Mouse (Mus musculus) erythroblast, embryonic 14.5 days (primary cell): Measurements from ENCODE around the gene Bloc1s1. TPM values are rescaled to one million over a fixed set of nuclear protein-coding genes. Genes with fewer than 3 reads are reported as not detected.

Experiments
- H3K27me3 ChIP-seq: 2 replicates; pipeline ENCODE4 v1.6.1; 2012; ENCODE audit warnings: inconsistent platforms; ENCODE audit not compliant: control insufficient read depth
- H3K36me3 ChIP-seq: 2 replicates; pipeline ENCODE4 v1.6.1; 2012; ENCODE audit warnings: mild to moderate bottlenecking, inconsistent platforms; ENCODE audit not compliant: control insufficient read depth
- H3K4me1 ChIP-seq: 2 replicates; pipeline ENCODE4 v1.6.1; 2012; ENCODE audit warnings: inconsistent platforms; ENCODE audit not compliant: control insufficient read depth
- H3K4me3 ChIP-seq: replicated peaks from 2 replicates; pipeline ENCODE3; 2012; ENCODE audit warnings: moderate library complexity, mild to moderate bottlenecking, inconsistent platforms
- H3K9me3 ChIP-seq: 2 replicates; pipeline ENCODE4 v1.6.1; 2012; ENCODE audit warnings: low read length, inconsistent platforms, mixed read lengths; ENCODE audit not compliant: control insufficient read depth
- GATA1 ChIP-seq: IDR thresholded peaks from 2 replicates; pipeline ENCODE4 v1.6.1; 2012; ENCODE audit warnings: low read length, inconsistent platforms, mixed read lengths
- TAL1 ChIP-seq: IDR thresholded peaks from 3 replicates; pipeline ENCODE4 v1.6.1; 2012; ENCODE audit warnings: low read length, inconsistent platforms, mixed read lengths
- polyA plus RNA-seq: library from polyadenylated mRNA; stranded (reverse); fragments of >175 nt; gene quantifications from 2 replicates; pipeline ENCODE4 v1.2.3, GENCODE M21; 2012

The Bloc1s1 gene
- polyA plus RNA-seq, 1 experiment = 25.2 TPM

DNA sequence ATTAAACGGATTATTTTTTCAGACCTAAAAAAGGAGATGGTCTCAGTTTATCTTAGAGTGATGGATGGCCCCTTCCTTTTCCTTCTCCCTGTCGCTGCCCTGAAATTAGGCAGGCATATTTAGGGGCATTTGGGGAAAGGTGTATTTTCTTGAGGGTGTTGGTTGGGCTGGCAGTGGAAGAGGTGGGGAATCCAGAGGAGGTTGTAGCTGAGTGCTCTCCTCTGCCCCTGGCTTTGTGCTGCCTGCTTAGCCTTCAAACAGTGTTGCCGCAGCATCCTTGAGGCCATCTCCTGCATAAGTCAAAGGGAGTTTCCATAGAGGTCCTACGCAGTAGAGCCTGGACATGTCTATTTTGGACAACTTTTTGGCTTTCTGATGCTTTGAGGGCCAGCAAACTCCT, 11.0 kb downstream of the Bloc1s1 start:
- TF ChIP-seq GATA1 (no peak), TAL1 (no peak)
- Histone ChIP-seq H3K27me3 (peaks cover 48% of the 10 kb centered on the region), H3K4me1 (peaks cover 6% of the 10 kb centered on the region), H3K9me3 (no peaks in the 10 kb centered on the region; the same call in 1 of the 2 replicates), H3K36me3 (peaks cover 5% of the 10 kb centered on the region), H3K4me3 (no peak overlapping the region)

DNA sequence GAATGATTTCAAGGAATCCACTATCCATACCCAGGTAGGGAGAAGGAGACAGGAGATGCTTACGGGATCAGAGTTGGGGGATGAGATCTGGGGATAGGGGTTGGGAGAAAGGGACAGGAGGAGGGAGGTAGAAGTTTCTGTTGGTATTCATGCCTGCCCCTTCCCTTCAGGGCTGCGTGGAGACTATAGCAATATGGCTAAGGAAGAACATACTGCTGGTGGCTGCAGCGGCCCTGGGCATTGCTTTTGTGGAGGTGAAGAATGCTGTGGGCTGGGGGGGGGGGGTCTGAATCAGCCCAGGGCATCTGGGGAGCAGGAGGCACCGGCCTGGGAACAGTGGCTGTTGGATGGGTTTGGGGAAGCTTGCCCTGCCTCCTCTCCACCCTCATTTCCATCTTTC, 11.6 kb downstream of the Bloc1s1 start:
- no peak for TF ChIP-seq TAL1
- no peak for TF ChIP-seq GATA1
- Histone ChIP-seq H3K27me3 (peaks cover 54% of the 10 kb centered on the region), H3K4me1 (peaks cover 6% of the 10 kb centered on the region), H3K4me3 (no peak overlapping the region), H3K36me3 (no peaks in the 10 kb centered on the region; the same call in 1 of the 2 replicates), H3K9me3 (no peaks in the 10 kb centered on the region; the same call in 1 of the 2 replicates)

- Histone ChIP-seq H3K4me3 (no peak overlapping the region), H3K9me3 (no peaks in the 10 kb centered on the region; the same call in 1 of the 2 replicates), H3K36me3 (no peaks in the 10 kb centered on the region; the same call in 1 of the 2 replicates), H3K4me1 (peaks cover 6% of the 10 kb centered on the region), H3K27me3 (peaks cover 57% of the 10 kb centered on the region)
- no peak for TF ChIP-seq TAL1
- TF ChIP-seq GATA1 = no peak
Observed at GRCm38 (mm10) chr10:128911430-128911829, 12.4 kb downstream of the Bloc1s1 start.

GRCm38 (mm10) chr10:128910066-128910841, 13.6 kb downstream of the Bloc1s1 start:
- Histone ChIP-seq H3K36me3 (no peaks in the 10 kb centered on the region; the same call in 1 of the 2 replicates), H3K4me3 (peak overlapping the region; percentile 54), H3K9me3 (no peaks in the 10 kb centered on the region; the same call in 1 of the 2 replicates), H3K27me3 (peaks cover 58% of the 10 kb centered on the region), H3K4me1 (peaks cover 6% of the 10 kb centered on the region)
- no peak for TF ChIP-seq GATA1
- TF ChIP-seq TAL1 = no peak

- Histone ChIP-seq H3K36me3 (no peaks in the 10 kb centered on the region; the same call in 1 of the 2 replicates), H3K9me3 (no peaks in the 10 kb centered on the region; the same call in 1 of the 2 replicates), H3K27me3 (peaks cover 58% of the 10 kb centered on the region), H3K4me1 (peaks cover 6% of the 10 kb centered on the region), H3K4me3 (peak overlapping the region; percentile 54)
- TF ChIP-seq GATA1 (no peak), TAL1 (no peak)
Observed at GRCm38 (mm10) chr10:128909567-128910028, 14.2 kb downstream of the Bloc1s1 start.

DNA sequence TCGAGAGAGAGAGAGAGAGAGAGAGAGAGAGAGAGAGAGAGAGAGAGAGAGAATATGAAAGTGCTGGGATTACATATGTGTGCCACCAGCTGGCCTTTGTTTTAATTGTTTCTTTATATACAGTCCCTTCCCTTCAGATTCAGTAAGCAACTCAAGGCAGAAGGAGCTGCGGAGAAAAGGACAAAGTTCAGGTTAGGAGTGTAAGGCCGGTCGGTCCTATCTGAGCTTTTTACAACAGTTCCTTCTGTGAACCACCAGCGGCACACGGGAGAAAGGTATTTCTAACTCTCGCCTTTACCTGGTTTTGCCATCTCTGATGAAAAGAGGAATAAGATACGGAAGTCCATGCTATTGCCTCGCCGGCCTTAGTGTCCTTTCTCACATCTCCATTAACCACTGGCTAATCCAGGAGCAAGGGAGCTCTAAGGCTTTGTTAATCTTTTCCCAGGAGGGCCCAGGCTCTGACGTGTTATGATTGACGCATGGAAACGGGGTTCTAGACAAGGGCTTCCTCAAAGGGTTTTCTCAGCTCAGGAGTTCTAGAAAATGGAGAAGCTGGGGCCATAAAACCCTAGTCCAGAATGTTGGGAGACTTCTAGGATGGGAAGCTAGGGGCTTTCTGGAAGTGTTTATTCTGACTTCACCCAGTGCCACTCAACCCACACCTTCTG, 14.9 kb downstream of the Bloc1s1 start:
- no peaks in the 10 kb centered on the region; the same call in 1 of the 2 replicates for H3K36me3 ChIP-seq
- TF ChIP-seq TAL1 = no peak
- no peak for TF ChIP-seq GATA1
- H3K4me1 ChIP-seq = peaks cover 6% of the 10 kb centered on the region
- no peaks in the 10 kb centered on the region; the same call in 1 of the 2 replicates for H3K9me3 ChIP-seq
- no peak overlapping the region for H3K4me3 ChIP-seq
- peaks cover 58% of the 10 kb centered on the region for H3K27me3 ChIP-seq

GRCm38 (mm10) chr10:128904812-128905211, 19.0 kb downstream of the Bloc1s1 start:
- Histone ChIP-seq H3K4me1 (peaks cover 7% of the 10 kb centered on the region), H3K36me3 (no peaks in the 10 kb centered on the region), H3K4me3 (no peak overlapping the region), H3K27me3 (peaks cover 30% of the 10 kb centered on the region), H3K9me3 (no peaks in the 10 kb centered on the region; the same call in 1 of the 2 replicates)
- TF ChIP-seq TAL1 = no peak
- TF ChIP-seq GATA1 = no peak

GRCm38 (mm10) chr10:128902409-128902988, 21.3 kb downstream of the Bloc1s1 start:
- Histone ChIP-seq H3K27me3 (peaks cover 12% of the 10 kb centered on the region), H3K9me3 (no peaks in the 10 kb centered on the region), H3K4me3 (no peak overlapping the region), H3K4me1 (peaks cover 2% of the 10 kb centered on the region), H3K36me3 (no peaks in the 10 kb centered on the region)
- TF ChIP-seq GATA1 = no peak
- no peak for TF ChIP-seq TAL1

GRCm38 (mm10) chr10:128901409-128901808, 22.4 kb downstream of the Bloc1s1 start:
- TF ChIP-seq GATA1 (no peak), TAL1 (no peak)
- H3K27me3 ChIP-seq = peaks cover 17% of the 10 kb centered on the region
- peaks cover 2% of the 10 kb centered on the region for H3K4me1 ChIP-seq
- H3K36me3 ChIP-seq = no peaks in the 10 kb centered on the region
- H3K4me3 ChIP-seq = no peak overlapping the region
- no peaks in the 10 kb centered on the region for H3K9me3 ChIP-seq
